Mouse (Mus musculus) liver, embryonic 11.5 days (tissue): ENCODE data around the gene Tmf1. TPM values are rescaled to one million over a fixed set of nuclear protein-coding genes. Genes with fewer than 3 reads are reported as not detected.

Experiments used
- ATAC-seq: fragments of 200-750 bp; cut with Nextera tagmentation; replicated peaks from 2 replicates; pipeline ENCODE4 v1.8.0; 2017; ENCODE audit warnings: moderate number of reproducible peaks, mild to moderate bottlenecking, moderate TSS enrichment, moderate library complexity; ENCODE audit not compliant: low FRiP score
- DNase-seq: peaks from one replicate; pipeline ENCODE4 v3.0.0-alpha.2; 2017; ENCODE audit warnings: low spot score
- H3K27ac ChIP-seq: fragments of 300-500 bp; sonication (generic); 2 replicates; pipeline ENCODE4 v1.5.1; 2014; ENCODE audit warnings: mild to moderate bottlenecking, low read depth, low read length, control low read depth
- H3K27me3 ChIP-seq: fragments of 300-500 bp; sonication (generic); replicated peaks from 2 replicates; pipeline ENCODE4 v1.6.1; 2014; ENCODE audit warnings: low read length, mixed read lengths; ENCODE audit not compliant: control insufficient read depth, insufficient read depth
- H3K36me3 ChIP-seq: fragments of 300-500 bp; sonication (generic); 2 replicates; pipeline ENCODE4 v1.6.1; 2014; ENCODE audit warnings: mild to moderate bottlenecking, low read length, moderate library complexity, mixed read lengths; ENCODE audit not compliant: control insufficient read depth, insufficient read depth
- H3K4me1 ChIP-seq: fragments of 300-500 bp; sonication (generic); replicated peaks from 2 replicates; pipeline ENCODE4 v1.6.1; 2014; ENCODE audit warnings: low read length, mixed read lengths; ENCODE audit not compliant: control insufficient read depth, insufficient read depth
- H3K4me2 ChIP-seq: fragments of 300-500 bp; sonication (generic); 2 replicates; pipeline ENCODE4 v1.6.1; 2014; ENCODE audit warnings: mild to moderate bottlenecking, control low read depth, moderate library complexity
- H3K4me3 ChIP-seq: fragments of 300-500 bp; sonication (generic); 2 replicates; pipeline ENCODE4 v1.5.1; 2014; ENCODE audit warnings: low read depth, low read length, control low read depth
- H3K9ac ChIP-seq: fragments of 300-500 bp; sonication (generic); 2 replicates; pipeline ENCODE4 v1.6.1; 2014; ENCODE audit warnings: low read depth, low read length, control low read depth
- H3K9me3 ChIP-seq: fragments of 300-500 bp; sonication (generic); 2 replicates; pipeline ENCODE4 v1.6.1; 2016; ENCODE audit warnings: low read length, inconsistent platforms, mixed read lengths; ENCODE audit not compliant: control insufficient read depth
- WGBS: fragments of 180-500 bp; shearing (Covaris S2); extraction: QIAGEN DNeasy Blood & Tissue Kit; methylation state at CpG from one replicate; pipeline ENCODE4 v1.1.7; 2014; 5-methylcytosine and 5-hydroxymethylcytosine counted together
- polyA plus RNA-seq: library from polyadenylated mRNA; unstranded; fragments of >200 nt; fragmentation: Nextera tagmentation; extraction: Ambion mirVana; gene quantifications from 2 replicates; pipeline ENCODE4 v1.2.1, GENCODE M21; 2014

Gene Tmf1
- polyA plus RNA-seq, 1 experiment from 2014 or later = 21.8 TPM

DNA sequence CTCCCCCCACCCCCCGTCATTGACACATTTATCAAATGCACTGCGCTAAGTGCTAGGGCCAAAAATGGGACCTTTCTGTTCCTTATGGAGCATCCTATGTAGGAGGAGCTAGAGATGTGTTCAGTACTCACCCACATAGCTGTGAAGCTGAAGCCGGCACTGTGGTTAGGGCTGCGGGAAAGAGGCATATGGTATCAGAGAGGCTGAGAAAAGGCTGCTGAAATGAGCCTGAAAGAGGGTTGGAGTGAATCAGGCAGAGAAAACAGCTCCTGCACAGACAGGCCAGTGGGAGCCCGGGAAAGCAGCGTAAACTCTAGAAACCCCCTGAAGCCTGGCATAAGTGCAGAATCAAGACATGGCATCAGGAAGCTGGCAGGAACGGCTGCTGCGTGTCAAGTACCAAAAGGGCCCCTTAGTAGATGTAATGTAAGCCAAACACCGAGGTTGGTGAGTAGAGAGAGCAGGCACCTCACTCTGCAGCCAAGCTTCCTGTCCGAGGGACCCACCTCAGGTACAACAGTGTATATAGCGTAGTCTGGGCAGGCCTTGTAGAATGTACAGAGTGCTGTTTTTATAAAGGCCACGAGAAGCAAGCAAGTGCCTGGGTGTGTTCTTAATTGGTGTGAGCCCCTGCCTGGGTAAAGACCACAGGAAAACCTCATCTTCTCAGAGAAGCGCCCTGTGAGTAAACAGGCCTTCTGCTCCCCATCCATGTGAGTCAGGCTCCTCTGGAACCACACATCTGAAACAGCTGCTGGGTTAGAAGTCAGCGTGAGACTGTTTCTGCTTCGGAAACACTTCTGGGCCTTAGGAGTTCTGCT, 42.5 kb upstream of the Tmf1 start:
- 60% methylated on average over 15 of the region's 15 CpGs for WGBS
- Histone ChIP-seq H3K9me3 (no peaks in the 10 kb centered on the region), H3K27me3 (no peaks in the 10 kb centered on the region), H3K36me3 (no peaks in the 10 kb centered on the region; the same call in 1 of the 2 replicates), H3K27ac (no peak overlapping the region), H3K9ac (no peak overlapping the region), H3K4me1 (peaks cover 32% of the 10 kb centered on the region), H3K4me2 (no peak overlapping the region), H3K4me3 (no peak overlapping the region)
- no peak for ATAC-seq
- no peak for DNase-seq

DNA sequence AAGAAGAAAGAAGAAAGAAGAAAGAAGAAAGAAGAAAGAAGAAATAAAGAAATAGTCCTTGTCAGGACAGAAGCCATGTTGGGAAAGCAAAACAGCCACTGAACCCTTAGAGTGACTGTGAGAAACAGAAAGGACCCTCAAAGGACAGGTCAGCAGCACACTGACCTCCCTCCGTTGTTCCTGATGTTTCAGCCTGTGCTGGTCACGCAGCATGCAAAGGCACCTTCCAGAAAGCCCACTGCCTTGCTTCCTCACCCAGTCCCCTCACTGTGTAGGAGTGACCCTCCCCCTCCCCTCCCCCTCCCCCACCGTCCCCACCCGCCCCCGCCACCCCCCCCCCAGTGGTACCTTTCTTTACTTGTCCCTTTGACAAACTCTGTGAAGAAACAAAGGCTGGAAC, 41.8 kb upstream of the Tmf1 start:
- ATAC-seq = no peak
- Histone ChIP-seq H3K36me3 (no peaks in the 10 kb centered on the region; the same call in 1 of the 2 replicates), H3K4me2 (no peak overlapping the region), H3K4me3 (no peak overlapping the region), H3K27ac (no peak overlapping the region), H3K4me1 (peaks cover 28% of the 10 kb centered on the region), H3K9me3 (no peaks in the 10 kb centered on the region), H3K9ac (no peak overlapping the region), H3K27me3 (no peaks in the 10 kb centered on the region)
- DNase-seq = no peak
- WGBS = 77% methylated on average over 2 of the region's 5 CpGs

DNA sequence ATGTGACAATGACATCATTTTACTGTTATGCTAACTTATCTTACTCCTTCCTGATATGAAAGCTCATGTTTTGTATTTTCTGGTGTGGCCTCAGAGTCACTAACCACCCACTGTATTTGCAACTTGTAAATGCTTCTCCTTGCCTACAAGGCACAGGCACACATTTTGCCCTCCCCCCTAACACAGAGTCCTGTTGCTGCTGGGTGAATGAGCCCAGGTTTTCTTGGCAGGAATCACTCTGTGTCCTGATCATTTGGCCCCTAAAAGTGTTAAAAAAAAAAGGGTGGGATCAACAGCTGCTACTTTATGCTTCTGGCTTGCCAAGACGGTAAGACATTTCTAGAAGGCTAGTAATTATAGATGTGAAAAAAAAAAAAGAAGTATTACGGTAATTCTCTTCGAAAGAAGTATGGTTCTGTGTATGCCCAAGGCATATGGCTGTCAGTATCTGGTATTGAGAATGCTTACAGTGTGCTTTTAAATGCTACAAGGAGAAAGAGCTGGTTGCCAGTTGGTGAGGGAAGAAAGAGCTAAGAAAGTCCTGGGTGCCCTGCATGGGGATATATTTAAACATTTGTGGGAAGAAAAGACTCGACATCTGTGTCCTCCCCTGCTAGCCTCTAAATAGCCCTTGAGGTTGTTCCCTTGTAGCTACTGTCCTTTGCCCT, 37.4 kb upstream of the Tmf1 start:
- WGBS = 81% methylated on average over 4 of the region's 4 CpGs

DNA sequence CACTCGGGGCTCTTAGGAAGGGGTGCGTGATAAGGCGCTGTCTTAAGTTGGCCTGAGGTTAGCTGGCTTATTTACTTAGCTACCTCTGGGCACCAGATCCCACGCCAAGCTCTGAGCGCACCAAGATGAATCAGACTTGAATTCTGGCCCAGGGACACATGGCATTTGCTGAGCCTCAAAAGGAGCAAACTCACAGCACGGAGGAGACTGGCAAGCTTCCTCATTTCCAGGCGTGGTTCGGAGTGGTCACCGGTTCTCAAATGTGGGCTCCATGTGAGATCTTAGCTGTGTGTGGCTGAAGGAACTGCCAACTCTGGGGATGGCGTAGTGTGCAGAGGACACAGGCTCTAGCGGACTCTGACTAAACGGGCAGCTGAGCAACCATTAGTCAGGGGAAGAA, 33.1 kb upstream of the Tmf1 start:
- Histone ChIP-seq H3K27me3 (no peaks in the 10 kb centered on the region), H3K9ac (peak overlapping the region; percentile 83), H3K4me3 (peak overlapping the region; percentile 77), H3K27ac (0 out of 2 replicates have a peak overlapping the region, but pooled peaks have one; percentile 6), H3K4me1 (peaks cover 23% of the 10 kb centered on the region), H3K4me2 (peak overlapping the region; percentile 88), H3K9me3 (no peaks in the 10 kb centered on the region), H3K36me3 (0 out of 2 replicates have a peak, but pooled peaks cover 6% of the 10 kb centered on the region)
- WGBS = 43% methylated on average over 12 of the region's 12 CpGs
- ATAC-seq = no peak; the same call in 1 of the 2 replicates
- DNase-seq = peak; percentile 41

More for the DNA sequence above, 37.4 kb upstream of the Tmf1 start:
- Histone ChIP-seq H3K9me3 (no peaks in the 10 kb centered on the region), H3K4me3 (no peak overlapping the region), H3K27me3 (no peaks in the 10 kb centered on the region), H3K27ac (no peak overlapping the region), H3K4me2 (no peak overlapping the region), H3K36me3 (0 out of 2 replicates have a peak, but pooled peaks cover 6% of the 10 kb centered on the region), H3K9ac (no peak overlapping the region), H3K4me1 (peaks cover 22% of the 10 kb centered on the region)
- DNase-seq (no peak), ATAC-seq (no peak)

DNA sequence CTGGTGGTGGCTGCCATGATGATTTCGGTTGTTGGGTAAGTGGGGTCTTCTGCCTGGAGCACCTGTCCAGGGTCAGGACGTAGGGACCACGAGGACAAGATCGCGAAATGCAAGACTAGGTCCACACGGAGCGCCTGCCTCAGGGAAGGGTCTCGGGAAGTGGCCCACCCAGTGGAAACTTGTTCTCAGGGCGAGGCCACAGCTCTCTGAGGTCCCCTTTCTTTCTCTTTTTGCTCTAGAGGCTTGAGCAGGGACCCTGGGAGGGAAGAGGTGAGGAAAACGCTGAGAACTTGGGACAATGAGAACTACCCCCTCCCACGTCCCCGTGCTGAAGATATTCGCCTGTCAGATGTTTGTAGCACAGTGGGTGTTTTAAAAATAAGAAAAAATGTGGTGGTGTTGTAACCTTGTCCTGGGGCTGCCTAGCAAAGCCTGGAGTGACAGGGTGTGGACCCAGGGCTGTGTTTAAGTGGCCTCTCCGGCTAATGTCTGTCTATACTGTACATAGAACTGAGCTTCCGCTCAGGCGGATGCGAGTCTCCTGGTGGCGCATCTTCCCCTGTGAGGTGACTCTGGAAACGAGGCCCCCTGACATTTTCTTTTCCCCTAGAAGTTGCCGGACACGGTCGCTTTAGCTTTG, 32.2 kb upstream of the Tmf1 start:
- Histone ChIP-seq H3K4me2 (peak overlapping the region; percentile 88), H3K9me3 (no peaks in the 10 kb centered on the region), H3K36me3 (0 out of 2 replicates have a peak, but pooled peaks cover 6% of the 10 kb centered on the region), H3K4me3 (peak overlapping the region; percentile 77), H3K4me1 (peaks cover 22% of the 10 kb centered on the region), H3K27me3 (no peaks in the 10 kb centered on the region), H3K27ac (peak overlapping the region; percentile 10), H3K9ac (peak overlapping the region; percentile 83)
- WGBS = 4% methylated on average over 22 of the region's 22 CpGs
- peak; percentile 83 for ATAC-seq
- peak; percentile 54 for DNase-seq

DNA sequence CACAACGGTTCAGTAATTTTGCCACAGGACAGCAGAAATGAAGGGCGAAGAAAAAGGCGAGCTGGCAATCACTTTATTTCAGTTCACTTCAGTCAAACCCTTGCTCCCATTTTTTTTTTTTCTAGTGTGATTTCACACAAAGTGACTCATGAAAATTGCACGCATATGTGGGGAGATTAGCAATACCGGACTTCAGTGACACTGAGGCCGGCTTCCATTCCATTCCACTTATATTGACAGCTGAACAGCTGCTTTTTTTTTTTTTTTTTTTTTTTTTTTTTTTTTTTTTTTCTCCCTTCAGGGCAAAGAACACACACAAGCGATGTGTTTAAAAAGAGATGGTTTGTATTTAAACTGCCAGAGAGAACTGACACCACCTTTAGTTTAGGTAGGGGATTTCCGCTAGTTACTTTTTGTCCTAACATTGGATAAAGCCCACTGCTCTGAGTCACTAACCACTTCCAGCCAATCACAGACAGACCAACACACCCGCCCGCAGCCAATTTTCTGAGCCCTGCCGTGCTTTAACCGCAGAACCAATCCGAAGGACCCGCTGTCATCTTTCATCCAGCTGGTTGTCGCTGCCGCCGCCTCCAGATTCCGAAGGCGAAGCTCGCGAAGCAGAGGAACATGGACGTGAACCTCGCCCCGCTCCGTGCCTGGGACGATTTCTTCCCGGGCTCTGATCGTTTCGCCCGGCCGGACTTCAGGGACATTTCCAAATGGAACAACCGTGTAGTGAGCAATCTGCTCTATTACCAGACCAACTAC, 31.5 kb upstream of the Tmf1 start, which contains the start of gene Arl6ip5:
Gene Arl6ip5 (plus strand): TSS at position 499 of the 771 bp plus-strand sequence.
- peak within 1 kb of the TSS; percentile 83 for H3K9ac ChIP-seq
- peak within 1 kb of the TSS; percentile 77 for H3K4me3 ChIP-seq
- H3K27ac ChIP-seq = peak within 1 kb of the TSS; percentile 10
- no peaks in the 10 kb centered on the region for H3K9me3 ChIP-seq
- H3K36me3 ChIP-seq = 0 out of 2 replicates have a peak, but pooled peaks cover 6% of the 10 kb centered on the region
- H3K4me2 ChIP-seq = peak within 1 kb of the TSS; percentile 88
- DNase-seq (peak; percentile 85), ATAC-seq (peak; percentile 65)
- no peaks in the 10 kb centered on the region for H3K27me3 ChIP-seq
- peaks cover 20% of the 10 kb centered on the region for H3K4me1 ChIP-seq
- 10% methylated on average over 32 of the region's 32 CpGs for WGBS

DNA sequence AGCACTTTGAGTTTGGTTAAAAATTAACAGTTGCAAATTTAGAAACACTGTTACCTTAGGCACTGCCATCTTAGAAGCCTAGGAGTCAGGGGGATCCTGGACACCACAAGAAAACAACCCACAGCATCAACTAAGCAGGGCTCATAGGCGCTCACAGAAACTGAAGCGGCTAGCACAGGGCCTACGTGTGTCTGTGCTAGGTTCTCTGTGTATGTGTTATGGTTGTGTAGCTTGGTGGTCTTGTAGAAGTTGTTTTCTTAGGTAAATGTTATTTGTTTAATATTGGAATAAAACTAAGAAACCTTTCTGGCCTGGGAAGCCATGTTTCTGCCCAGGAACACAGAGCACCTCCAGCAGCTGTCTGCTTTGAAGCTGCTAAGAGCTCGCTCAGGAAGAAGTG, 30.8 kb upstream of the Tmf1 start:
- Histone ChIP-seq H3K9me3 (no peaks in the 10 kb centered on the region), H3K27me3 (no peaks in the 10 kb centered on the region), H3K4me3 (no peak overlapping the region), H3K4me1 (peaks cover 20% of the 10 kb centered on the region), H3K4me2 (no peak overlapping the region), H3K36me3 (0 out of 2 replicates have a peak, but pooled peaks cover 3% of the 10 kb centered on the region), H3K9ac (no peak overlapping the region), H3K27ac (no peak overlapping the region)
- no peak for ATAC-seq
- DNase-seq = no peak
- 82% methylated on average over 4 of the region's 4 CpGs for WGBS

DNA sequence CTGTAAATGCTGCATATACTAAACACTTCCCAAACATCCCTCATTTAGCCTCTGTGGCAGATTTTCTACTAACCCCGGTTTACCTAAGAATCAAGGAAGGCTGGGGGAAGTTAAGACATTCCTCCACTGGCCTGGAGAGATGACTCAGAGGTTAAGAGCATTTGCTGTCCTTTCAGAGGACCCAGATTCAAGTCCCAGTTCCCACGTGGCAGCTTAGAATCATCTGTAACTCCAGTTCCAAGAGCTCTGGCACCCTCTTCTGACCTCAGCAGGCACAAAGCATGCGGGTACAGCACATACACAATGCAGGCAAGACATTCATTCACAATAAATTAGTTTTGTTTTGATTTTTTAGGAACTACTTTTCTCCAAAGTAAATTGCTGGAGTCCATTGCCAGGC, 30.3 kb upstream of the Tmf1 start:
- no peak overlapping the region for H3K27ac ChIP-seq
- H3K4me2 ChIP-seq = no peak overlapping the region
- DNase-seq (no peak), ATAC-seq (no peak)
- H3K27me3 ChIP-seq = no peaks in the 10 kb centered on the region
- no peak overlapping the region for H3K9ac ChIP-seq
- H3K9me3 ChIP-seq = no peaks in the 10 kb centered on the region
- no peaks in the 10 kb centered on the region for H3K36me3 ChIP-seq
- H3K4me3 ChIP-seq = no peak overlapping the region
- WGBS = 55% methylated on average over 3 of the region's 3 CpGs
- H3K4me1 ChIP-seq = peaks cover 19% of the 10 kb centered on the region
